Mouse (Mus musculus) lung, adult 2 months (tissue): ENCODE data around the gene Mis18bp1. TPM values are rescaled to one million over a fixed set of nuclear protein-coding genes. Genes with fewer than 3 reads are reported as not detected.
"Not testable (repeated sequence)": the region's sequence is repeated elsewhere in the genome, so short reads cannot be mapped to it uniquely, and the experiment has no call there.

Experiments used
- DNase-seq: peaks from one replicate; pipeline ENCODE4 v3.0.0; 2022
- H3K4me1 ChIP-seq: fragments of 200-500 bp; 2 replicates; pipeline ENCODE4 v1.6.1; 2011; ENCODE audit warnings: low read length; ENCODE audit not compliant: control insufficient read depth, insufficient read depth
- H3K4me3 ChIP-seq: fragments of 200-500 bp; replicated peaks from 2 replicates; pipeline ENCODE3; 2011; ENCODE audit warnings: low read depth, mild to moderate bottlenecking, control low read depth, low read length; ENCODE audit errors: extremely low read depth
- CTCF ChIP-seq: fragments of 200-500 bp; IDR thresholded peaks from 2 replicates; pipeline ENCODE4 v1.5.1; 2011; ENCODE audit warnings: mild to moderate bottlenecking, low read length, control low read depth; ENCODE audit not compliant: insufficient read depth
- POLR2A ChIP-seq: fragments of 200-500 bp; IDR thresholded peaks from 2 replicates; pipeline ENCODE4 v1.6.1; 2011; ENCODE audit warnings: low read depth, mild to moderate bottlenecking, control low read depth, low read length, borderline replicate concordance; ENCODE audit errors: extremely low read depth
- WGBS: fragments of 180-500 bp; shearing (Covaris S2); methylation state at CpG from one replicate; pipeline ENCODE4 v1.1.7; 2018; 5-methylcytosine and 5-hydroxymethylcytosine counted together
- polyA plus RNA-seq: library from polyadenylated mRNA; depleted of rRNA; stranded (reverse); fragments of >200 nt; gene quantifications from 2 replicates; pipeline ENCODE4 v1.2.3, GENCODE M21; 2012; rRNA removed

Gene Mis18bp1
- polyA plus RNA-seq, 1 experiment, result 0.15 TPM

- no peak for DNase-seq
- TF ChIP-seq CTCF, result no peak
- TF ChIP-seq POLR2A, result no peak
- Histone ChIP-seq H3K4me1 (no peaks in the 10 kb centered on the region), H3K4me3 (no peak overlapping the region)
- WGBS, result 95% methylated on average over 5 of the region's 5 CpGs
These were observed 53.0 kb downstream of the Mis18bp1 start for GRCm38 (mm10) chr12:65119451-65119850.

DNA sequence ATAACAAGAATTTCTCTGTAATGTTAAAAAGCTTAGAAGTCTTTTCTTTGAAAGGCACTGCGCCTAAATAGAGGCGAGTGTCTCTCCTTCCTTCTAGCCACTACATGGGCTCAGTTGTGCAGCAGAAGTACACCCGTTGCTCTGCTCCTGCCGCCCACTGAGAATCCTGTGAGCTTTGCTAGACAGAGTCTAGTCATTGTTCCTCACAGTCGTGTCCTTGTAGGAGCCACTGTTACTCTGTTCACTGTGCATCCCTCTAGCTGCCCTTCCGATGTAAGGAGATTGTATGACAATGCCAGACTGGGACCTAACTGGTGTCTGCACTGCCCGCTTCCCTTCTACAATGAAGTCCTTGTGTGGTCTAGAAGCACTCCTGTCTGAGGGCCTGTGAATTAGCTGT is 53.4 kb downstream of the Mis18bp1 start:
- DNase-seq, result no peak
- no peak overlapping the region for H3K4me3 ChIP-seq
- H3K4me1 ChIP-seq, result no peaks in the 10 kb centered on the region
- no peak for TF ChIP-seq POLR2A
- TF ChIP-seq CTCF, result no peak
- WGBS, result 92% methylated on average over 7 of the region's 7 CpGs

- not testable (repeated sequence) for H3K4me1 ChIP-seq, DNase-seq, H3K4me3 ChIP-seq
- WGBS, result 77% methylated on average over 3 of the region's 3 CpGs
These were observed 57.4 kb downstream of the Mis18bp1 start for GRCm38 (mm10) chr12:65114978-65115377.

DNA sequence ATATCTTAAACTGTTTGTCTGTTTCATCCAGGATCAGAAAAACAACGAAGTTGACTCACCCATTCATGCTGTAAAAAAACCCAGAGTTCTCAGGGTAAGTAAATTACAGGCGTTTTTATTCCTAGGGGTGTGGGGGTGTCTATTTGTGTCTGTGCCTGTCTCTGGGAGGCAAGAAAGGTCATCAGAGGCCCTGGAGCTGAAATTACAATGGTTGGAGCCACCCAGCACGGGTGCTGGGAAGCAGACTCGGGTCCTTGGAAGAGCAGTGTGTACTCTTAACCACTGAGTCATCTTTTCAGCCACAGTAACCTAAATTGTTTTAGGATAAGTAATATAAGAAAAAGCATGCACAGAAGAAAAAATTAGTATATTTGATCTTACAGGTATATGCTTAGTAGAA is 58.5 kb downstream of the Mis18bp1 start:
- no peak for TF ChIP-seq CTCF
- no peaks in the 10 kb centered on the region for H3K4me1 ChIP-seq
- no peak overlapping the region for H3K4me3 ChIP-seq
- no peak for DNase-seq
- 79% methylated on average over 4 of the region's 4 CpGs for WGBS

DNA sequence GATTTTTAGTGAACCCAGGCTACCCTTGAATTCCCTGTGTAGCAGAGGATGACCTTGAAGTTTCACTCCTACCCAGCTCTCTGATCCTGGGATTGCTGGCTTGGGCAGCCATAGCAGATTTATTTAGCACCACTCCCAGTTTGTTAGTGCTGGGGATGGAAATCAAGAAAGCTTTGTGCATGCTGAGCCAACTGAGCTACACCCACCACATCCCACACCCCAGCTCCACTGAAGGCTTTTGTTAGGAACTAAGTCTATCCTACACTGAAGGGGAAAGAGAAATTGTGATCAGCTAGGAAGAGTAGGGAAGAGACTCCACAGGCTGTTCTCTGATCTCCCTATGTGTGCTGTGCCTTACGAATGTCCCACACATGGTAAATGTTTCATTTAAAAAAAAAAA is 59.6 kb downstream of the Mis18bp1 start:
- no peak overlapping the region for H3K4me3 ChIP-seq
- no peak for TF ChIP-seq CTCF
- H3K4me1 ChIP-seq, result no peaks in the 10 kb centered on the region
- DNase-seq, result no peak
- 100% methylated on average over 1 of the region's 1 CpGs for WGBS

GRCm38 (mm10) chr12:65111503-65111902 is 60.9 kb downstream of the Mis18bp1 start:
- Histone ChIP-seq H3K4me1 (no peaks in the 10 kb centered on the region), H3K4me3 (no peak overlapping the region)
- WGBS, result 86% methylated on average over 3 of the region's 3 CpGs
- no peak for DNase-seq
- no peak for TF ChIP-seq POLR2A
- no peak for TF ChIP-seq CTCF

GRCm38 (mm10) chr12:65108746-65109145 is 63.7 kb downstream of the Mis18bp1 start:
- no peak overlapping the region for H3K4me3 ChIP-seq
- TF ChIP-seq POLR2A, result no peak
- H3K4me1 ChIP-seq, result no peaks in the 10 kb centered on the region
- 75% methylated on average over 1 of the region's 1 CpGs for WGBS
- DNase-seq, result no peak

Other genes with a start within 250 kb of the Mis18bp1 start
- gene Klhl28, start 207.1 kb downstream of the Mis18bp1 start, polyA plus RNA-seq, result 1.8 and 3.8 TPM in 2 replicates
- 5.8 and 6.4 TPM in 2 replicates for gene Togaram1, start 206.8 kb downstream of the Mis18bp1 start, polyA plus RNA-seq
- 8.5 and 13.2 TPM in 2 replicates for gene Prpf39, start 136.3 kb downstream of the Mis18bp1 start, polyA plus RNA-seq
- gene Fkbp3, start 98.6 kb downstream of the Mis18bp1 start, polyA plus RNA-seq, result 23.4 and 23.8 TPM in 2 replicates
- 1.1 and 1.4 TPM in 2 replicates for gene Fancm, start 97.0 kb downstream of the Mis18bp1 start, polyA plus RNA-seq
- gene Wdr20rt, start 52.9 kb upstream of the Mis18bp1 start, polyA plus RNA-seq, result not detected in 2 replicates